Mouse (Mus musculus) adrenal gland, postnatal 25 days (tissue): ENCODE results near the gene Coa4. TPM values are rescaled to one million over a fixed set of nuclear protein-coding genes. Genes with fewer than 3 reads are reported as not detected.
A peak's percentile ranks its signal among the peaks of the same experiment; 100 is the strongest.
"Not testable (repeated sequence)": the region's sequence is repeated elsewhere in the genome, so short reads cannot be mapped to it uniquely, and the experiment has no call there.

Experiments
- DNase-seq: peaks from one replicate; pipeline ENCODE4 v3.0.0; 2021; ENCODE audit warnings: mixed read lengths
- total RNA-seq: library from RNA; stranded (reverse); gene quantifications from 2 replicates; pipeline ENCODE4 v1.2.3, GENCODE M21; 2021

Gene Coa4
- total RNA-seq, 1 experiment from 2014 or later = 11.5 TPM

DNA sequence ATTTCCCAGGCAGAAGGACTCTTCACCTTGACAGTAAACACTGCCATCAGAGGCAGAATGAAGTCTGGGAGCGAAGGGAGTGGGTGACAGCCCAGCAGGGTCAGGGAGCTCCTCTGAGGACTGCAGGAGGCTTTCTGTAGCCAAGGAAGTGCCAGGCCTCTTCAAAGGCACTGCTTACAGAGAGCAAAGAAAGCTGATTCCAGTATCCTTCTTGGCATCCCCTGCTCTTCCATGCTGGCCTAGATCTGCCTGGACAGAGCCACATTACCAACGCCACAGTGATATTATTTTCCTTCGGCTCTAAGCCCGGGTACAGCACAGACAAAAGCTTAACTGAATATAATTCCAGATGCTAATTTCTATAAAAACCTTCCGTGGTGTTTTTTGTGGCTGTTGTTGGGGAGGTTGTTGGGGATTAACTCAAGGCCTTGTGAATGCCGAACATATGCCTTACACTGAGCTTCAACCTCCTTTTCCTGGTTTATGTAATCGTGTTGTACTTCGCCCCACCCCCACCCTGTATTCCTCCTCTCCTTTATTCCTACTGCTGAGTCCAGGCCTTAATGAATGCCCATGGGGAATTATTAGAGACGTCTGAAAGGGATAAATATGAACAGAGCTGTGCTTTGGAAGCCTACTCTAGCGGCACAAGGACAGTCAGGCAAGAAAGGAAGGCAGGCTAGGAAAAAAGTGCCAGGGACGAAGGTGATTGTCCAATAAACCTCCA, 25.2 kb downstream of the Coa4 start:
- DNase-seq = no peak

DNA sequence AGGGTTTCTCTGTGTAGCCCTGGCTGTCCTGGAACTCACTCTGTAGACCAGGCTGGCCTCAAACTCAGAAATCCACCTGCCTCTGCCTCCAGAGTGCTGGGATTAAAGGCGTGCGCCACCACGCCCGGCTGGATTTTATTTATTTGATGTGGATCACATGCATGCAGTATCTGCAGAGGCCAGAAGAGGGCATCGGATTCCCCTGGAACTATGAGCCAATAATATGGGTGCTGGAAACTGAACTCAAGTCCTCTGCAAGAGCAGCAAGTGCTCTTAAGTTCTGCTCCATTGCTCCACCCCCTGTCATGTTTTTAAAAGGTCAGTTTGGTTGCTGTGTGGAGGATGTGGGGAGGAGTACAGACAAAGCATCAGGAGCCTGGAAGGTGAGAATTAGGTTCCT, 30.4 kb downstream of the Coa4 start:
- DNase-seq = not testable (repeated sequence)

DNA sequence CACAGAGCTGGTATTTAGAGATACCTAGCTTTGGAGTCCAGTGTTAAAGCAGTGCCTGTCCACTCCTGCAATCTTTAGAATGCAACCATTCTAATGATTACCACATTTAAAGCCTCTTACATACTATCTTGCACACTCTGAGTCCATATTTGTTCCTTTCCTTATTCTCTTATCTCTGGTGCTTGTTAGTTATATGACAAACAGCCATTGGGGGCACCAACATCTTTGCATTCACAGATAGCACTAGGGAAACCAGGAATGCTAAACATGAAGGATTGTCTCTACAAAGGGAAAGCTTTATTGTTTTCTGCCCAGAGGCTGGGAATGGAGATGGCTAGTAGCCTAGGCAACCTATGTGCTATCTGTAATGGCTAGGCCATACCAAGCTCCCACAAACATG, 33.0 kb downstream of the Coa4 start:
- DNase-seq = no peak

DNA sequence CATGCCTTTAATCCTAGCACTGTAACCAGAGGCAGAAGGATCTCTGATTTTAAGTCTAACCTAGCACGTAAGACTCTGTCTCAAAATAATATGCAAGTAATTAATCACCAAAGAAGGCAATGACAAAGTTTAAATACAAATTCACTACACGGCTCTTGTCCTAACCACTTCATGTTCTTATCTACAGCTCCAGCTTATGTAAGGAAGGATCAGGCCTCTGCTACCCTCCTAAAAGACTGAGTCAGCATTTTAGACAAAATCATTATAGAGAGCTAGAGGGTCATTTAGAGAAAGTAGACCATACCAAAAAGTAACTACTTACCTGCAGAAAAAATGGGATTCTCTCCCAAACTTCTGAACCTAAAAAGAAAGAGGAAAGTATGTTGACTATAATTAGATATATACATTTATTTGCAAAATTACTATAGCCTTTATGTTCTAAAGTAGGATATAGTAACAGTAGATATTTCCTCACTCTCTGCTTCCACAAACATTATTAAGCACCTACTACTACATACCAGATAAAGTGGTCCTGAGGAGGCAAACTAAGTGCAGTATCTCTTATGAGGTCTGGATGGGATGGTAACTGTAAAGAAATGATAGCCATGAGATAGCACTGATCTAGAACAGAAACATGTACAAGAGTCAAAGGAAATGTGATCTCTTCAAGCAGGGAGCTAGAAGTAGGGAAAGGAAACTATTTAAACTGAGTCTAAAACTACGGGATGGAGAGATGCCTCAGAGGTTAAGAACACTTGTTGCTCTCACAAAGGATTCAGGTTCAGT, 34.3 kb downstream of the Coa4 start:
- DNase-seq = no peak

DNA sequence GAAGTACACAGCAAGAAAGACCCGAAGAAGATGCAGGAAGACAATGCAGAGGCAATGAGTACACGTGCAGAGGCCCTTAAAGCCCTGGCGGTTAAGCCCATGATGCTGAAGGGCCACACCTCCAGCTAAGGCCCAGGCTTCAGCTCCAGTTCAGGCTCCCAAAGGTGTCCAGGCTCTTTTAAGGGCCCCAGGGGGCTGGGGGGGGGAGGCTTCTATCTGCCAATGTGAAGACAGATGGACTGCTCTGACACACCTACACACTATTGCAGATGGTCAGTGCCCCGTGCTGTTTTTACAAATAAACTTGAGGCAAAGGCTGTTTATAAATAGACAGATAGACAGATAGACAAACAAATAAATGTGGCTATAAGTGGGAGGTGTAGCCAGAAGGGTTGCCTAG, 35.2 kb downstream of the Coa4 start:
- no peak for DNase-seq

DNA sequence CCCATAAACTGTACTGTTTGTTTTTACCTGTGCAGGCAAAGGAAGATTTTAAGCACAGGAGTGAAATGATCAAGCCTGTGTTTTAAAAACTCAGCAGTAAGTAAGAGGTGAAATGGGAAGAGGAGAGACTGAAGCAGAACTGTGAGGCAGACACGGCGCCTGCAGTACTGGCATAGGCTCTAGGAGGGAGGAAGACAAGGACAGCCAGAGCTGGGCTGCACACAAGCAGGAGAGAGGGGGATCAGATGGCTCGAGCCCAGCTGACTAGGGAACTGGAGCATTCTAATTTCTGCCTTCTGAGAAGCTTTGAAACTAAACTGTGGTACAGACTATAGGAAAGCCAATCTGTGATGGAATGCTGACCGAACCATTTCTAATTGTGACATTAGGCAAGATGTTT, 35.8 kb downstream of the Coa4 start:
- DNase-seq = no peak

- no peak for DNase-seq
Observed at GRCm38 (mm10) chr7:100578794-100579193, 41.9 kb downstream of the Coa4 start.

- no peak for DNase-seq
Observed at GRCm38 (mm10) chr7:100582235-100582634, 45.4 kb downstream of the Coa4 start.

DNA sequence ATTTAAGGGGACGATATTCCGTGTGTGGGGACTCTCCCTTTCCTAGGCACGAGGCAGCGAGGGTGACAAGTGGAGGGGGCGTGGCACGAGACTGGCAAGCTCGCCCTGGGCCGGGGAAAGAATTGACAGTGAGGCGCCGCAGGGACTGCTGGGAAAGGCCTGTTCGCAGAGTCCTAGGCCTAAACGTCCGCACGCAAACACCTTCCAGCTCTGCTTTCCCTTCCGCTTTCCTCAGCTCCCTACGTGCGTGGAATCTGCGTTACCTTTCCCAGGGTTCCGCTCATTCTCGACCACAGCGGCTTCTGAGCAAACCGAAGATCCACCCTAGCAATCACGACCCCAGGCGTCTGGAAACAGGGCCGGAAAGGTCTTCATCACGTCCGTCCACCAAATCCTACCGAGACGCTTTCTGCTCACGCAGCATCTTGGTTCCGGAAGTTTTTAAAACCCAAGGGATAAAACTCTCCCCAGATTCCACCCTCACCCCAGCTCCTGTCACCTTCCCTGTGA, 45.9 kb downstream of the Coa4 start:
- DNase-seq = peak; percentile 90

DNA sequence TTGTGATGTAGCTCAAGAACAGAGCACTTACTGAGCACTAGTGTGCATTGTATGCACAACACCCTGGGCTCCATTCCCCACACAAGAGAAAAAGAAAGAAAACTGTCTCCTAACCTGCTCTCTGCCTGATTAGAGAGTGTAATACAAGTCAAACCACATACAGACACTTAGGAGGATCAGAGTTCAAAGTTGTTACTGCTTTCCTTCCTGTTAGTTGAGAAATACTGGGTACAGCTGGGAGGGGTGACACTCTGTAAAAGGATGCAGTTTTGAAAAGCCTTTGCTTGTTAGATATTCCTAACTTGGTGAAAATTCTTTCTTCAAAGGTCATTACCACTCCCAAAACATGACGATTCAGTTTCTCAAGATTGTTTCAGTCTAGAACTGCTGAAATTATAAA, 52.9 kb downstream of the Coa4 start:
- DNase-seq = no peak

Other genes starting within 250 kb of the Coa4 start
- 26.6 and 27.9 TPM in 2 replicates for gene C2cd3, start 164.8 kb upstream of the Coa4 start, total RNA-seq
- gene Ppme1, start 164.8 kb upstream of the Coa4 start, total RNA-seq = 54.5 and 70.6 TPM in 2 replicates
- gene Ucp3, start 64.1 kb upstream of the Coa4 start, total RNA-seq = 24.6 and 30.5 TPM in 2 replicates
- gene Ucp2, start 43.7 kb upstream of the Coa4 start, total RNA-seq = 142 and 190 TPM in 2 replicates
- gene Dnajb13, start 22.1 kb upstream of the Coa4 start, total RNA-seq = not detected in 2 replicates
- 64.8 and 67.5 TPM in 2 replicates for gene Rab6a, start 70.3 kb downstream of the Coa4 start, total RNA-seq
- 48.3 and 60.4 TPM in 2 replicates for gene Mrpl48, start 71.2 kb downstream of the Coa4 start, total RNA-seq
- gene Plekhb1, start 125.3 kb downstream of the Coa4 start, total RNA-seq = 2.1 and 3.3 TPM in 2 replicates
- gene Fam168a, start 169.6 kb downstream of the Coa4 start, total RNA-seq = 53.3 and 64.6 TPM in 2 replicates